Mouse (Mus musculus): ENCODE measurements at regions not wholly inside any gene's neighbourhood (a gene's known extent, or its start where the extent isn't known, plus 50 kb on each side); places are given as distances from the start of the nearest gene placed in this dataset.

DNA sequence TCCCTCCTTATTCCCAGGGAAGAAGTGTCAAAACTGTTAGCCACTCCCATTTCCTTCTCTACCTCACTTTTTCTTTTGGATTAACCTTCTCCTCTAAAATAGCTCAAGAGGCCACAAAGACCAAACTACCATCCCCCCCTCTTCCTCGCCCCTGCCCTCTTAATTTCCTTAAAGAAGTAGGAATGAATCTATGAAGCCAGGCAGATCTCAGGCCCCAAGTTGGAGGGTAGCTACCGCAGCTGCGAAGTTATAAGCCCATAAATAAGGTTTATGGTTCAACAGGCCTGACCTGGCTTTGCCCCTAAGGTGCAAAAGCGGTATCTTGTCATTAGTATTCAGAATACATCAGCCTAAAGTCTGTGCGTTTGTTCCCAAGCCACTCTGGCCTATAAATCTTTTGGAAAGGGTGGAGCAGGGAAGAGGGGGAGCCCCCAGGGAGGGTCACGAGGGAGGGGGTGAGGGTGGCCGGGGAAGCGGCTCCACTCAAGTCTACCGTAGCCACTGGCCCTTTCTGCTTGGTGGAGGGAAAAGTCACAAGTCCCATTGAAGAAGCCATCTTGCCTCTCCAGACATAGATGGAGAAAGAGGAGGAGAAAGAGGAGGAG lies 103.4 kb downstream of the Sox9 start:
- no peak for DNase-seq (ENCODE audit: low spot score in 2 of 2)

DNA sequence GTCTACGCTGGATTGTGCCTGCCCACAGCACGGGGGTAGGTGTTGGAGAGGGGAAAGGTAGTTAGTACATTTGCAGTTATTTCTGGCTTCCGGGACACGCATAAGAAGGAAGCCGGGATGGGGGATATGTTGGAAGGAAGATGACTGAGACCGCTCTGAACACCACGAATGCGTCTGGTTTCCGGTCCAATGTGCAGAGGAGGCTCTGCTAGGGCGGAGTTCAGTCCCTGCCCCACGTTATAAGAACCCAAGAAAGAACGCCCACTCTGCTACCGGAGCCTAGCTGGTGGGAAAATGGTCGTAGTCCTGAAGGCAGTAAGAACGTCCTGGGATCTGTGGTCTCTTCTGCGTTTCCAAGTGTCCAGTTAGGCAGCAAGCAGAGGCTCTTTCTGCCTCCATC lies 104.1 kb downstream of the Sox9 start:
- DNase-seq (ENCODE audit: low spot score in 2 of 2) = no peak

DNA sequence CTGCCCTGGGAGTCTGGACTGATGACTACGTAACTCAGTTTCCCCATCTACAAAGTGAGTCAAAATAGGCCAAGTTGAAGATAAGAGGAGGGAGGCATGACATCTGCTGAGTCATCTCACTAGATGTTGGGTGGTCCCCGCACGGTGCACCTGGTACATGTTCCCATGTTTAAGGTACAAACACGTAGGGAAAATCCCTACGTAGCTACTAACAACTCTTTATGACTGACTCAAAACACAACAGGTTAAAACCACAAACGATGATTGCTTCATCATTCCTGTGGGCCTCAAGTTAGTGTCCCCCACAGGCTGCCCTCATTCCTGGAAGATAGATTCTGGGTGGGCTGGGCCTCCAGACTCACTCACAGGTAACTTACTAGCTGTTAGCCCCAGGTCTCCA lies 107.7 kb downstream of the Sox9 start:
- DNase-seq (ENCODE audit: low spot score in 2 of 2) = no peak

DNA sequence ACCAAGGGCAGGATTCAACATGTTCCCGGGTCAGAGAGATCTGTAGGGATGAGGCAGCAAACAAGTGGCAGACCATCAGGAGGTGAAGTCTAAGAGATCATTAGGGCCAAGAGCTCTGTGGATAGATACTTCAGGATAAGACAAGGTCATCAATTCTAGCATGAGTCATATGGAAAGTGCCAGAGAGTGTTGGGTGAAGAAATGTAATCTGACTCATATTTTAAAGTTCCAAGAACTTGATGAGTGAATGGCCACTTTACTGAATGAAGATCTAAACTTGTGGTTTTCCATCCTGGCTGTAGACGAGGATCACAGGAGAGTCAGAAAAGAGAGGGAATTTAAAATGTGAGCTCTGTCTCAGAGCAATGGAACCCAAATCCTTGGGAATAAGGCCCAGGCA lies 115.6 kb downstream of the Sox9 start:
- DNase-seq (ENCODE audit: low spot score in 2 of 2) = no peak

DNA sequence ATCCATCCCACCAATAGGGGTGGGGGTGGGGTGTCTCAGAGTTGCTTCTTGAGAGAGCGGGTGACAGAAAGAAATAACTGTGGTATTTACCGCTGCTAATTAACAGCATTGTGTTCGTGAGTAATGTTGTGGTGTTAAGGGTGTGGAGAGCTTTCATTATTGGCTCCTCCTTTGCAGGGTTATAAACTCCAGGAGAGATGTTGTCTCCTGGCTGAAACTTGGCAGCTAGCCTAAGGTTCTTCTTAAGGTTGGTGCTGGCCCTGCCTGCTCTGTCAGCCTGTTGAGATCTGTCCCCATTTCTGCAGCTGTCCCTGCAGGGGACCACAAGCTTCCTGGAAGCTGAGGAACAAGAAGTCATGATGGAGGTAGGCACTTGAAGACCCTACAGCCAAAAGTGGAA lies 120.6 kb downstream of the Sox9 start:
- no peak for DNase-seq (ENCODE audit: low spot score in 2 of 2)

DNA sequence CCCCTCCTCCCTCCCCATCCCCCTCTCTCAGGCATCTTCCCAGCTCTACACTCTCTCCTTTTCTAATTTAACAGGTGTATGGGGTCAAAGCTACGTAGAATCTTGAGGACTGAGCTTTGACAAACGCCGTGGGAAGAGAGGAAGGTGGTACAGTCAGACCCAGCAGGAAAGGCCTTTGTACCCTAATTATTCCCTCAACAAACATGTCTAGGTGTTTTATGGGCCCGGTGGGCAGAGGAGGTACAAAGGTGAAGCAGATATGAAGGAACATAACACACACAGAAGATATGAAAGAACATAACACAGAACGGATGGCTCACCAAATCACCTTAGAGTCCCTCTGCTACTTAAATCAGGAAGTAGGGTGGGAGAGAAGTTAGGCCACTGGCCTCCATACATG lies 128.3 kb downstream of the Sox9 start:
- DNase-seq (ENCODE audit: low spot score in 2 of 2) = no peak

DNA sequence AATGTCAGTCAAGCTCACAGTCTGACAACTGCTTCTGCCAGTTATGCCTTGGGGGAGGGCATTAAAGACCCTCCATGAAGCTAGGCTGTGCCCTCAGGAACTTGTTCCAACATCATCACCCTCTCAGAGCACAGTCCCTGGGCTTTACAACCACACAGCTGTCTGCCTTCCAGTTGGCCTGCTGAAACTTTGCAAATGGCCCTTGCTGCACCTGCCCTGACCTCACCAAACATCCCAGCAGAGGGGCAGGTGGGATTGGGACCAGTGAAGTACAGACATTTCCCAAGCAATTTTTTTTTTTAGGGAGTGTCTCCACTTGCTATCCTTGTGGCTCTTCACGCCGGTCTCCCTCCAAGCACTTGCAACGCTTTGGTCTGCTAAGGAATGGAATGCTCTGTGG lies 130.9 kb downstream of the Sox9 start:
- DNase-seq (ENCODE audit: low spot score in 2 of 2) = no peak

DNA sequence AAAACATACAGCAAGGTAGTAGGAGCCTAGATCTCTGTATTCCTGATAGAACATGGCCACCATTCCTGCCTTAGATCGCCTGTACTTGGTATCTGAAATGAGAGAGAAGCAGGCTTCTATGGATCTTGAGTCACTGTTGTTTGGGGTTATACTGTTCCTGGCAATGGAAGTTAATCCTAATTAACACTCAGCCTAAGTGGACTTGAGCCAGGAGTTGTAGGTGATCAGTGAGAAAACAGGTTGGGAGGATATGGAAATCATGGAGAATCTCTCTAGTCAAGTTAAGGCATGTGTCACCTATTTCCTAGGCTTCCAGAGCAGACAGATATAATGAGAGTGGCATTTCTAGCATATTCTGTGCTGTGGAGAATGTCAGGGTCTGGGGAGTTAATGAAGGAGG lies 134.9 kb downstream of the Sox9 start:
- DNase-seq (ENCODE audit: low spot score in 2 of 2) = no peak

DNA sequence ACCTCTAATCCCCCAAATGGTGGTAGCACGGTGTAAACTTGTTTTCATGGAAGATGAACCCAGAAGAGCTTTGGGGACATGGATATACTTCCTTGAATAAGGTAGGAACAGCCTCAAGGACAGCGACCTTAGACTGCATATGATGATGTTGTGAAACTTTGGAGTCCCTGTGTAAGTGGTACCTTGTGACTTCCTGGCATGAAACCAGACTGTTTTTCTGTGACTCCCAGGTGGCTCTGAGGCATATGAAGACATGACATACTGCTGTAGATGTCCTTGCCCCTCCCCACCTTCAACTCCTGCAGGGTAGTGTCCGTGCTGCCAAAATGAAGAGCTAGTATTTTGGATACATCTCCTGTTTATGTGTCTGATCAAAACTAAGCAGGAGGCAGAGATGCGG lies 138.1 kb downstream of the Sox9 start:
- DNase-seq (ENCODE audit: low spot score in 2 of 2) = no peak

DNA sequence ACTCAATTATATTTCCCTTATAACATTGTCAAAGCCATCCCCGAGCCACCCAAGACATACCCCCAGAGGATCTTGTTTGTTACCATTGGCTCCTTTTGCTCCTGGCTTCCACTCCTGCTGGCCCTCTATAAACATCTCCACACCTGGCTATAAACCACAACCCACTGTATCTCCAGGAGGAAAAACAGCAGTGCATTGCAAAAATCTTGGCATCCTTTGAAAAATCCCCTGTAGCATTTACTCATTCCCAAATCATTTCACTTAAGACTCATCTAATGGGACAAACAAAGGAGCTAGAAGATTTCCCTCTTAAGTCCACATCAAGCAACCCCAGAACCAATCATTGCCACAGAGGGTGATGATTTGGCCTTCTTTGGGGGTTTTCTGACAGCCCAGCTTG lies 142.6 kb downstream of the Sox9 start:
- DNase-seq (ENCODE audit: low spot score in 2 of 2) = no peak

DNA sequence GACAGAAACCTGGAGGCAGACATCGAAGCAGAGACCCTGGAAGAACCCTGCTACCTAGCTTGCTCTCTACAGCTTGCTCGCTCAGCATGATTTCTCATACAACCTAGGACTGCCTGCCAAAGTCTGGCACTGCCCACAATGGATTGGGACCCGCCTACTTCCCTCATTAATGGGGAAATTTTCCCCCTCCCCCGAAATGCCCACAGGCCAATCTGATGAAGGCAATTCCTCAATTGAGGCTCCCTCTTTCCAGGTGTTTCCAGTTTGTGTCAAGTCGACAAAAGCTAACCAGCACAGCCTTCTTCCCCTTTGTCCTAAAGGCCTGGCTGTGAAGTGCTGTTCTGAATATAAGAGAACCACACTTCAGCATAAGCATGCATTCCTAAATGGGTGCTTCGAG lies 143.1 kb downstream of the Sox9 start:
- DNase-seq (ENCODE audit: low spot score in 2 of 2) = no peak

DNA sequence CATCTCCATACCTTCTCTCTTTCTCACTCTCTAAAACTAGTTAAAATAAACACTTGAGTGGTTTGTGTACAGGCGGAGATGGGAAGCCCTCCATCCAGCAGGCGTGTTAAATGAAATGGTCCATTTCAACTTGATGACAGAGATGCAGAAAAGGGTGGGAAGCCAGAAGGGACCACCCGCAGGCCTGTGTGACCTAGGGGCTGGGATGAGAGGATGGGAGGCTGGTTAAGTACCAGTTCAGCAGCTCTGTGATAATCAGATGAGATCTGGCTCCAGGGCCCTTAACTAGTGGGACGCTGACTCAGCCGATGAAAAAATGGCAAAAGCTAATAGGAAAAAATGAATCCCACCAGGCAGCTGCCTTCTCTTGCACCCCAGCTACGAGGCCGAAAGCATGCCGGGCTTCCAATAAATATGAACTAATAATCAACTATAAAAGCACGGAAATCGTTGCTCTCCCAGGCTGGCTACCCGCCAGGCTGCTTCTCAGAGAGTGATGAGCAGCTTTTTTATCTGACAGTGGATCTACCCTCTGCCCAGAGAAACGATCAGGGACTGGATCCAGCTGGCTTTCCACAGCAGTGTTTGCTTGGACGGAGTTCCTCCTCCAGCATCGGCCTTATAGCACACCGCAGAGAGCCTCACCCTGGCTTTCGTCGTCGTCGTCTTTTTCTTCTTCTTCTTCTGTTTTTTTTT lies 144.5 kb downstream of the Sox9 start:
- peak; percentile 25 to 46 for DNase-seq (ENCODE audit: low spot score in 2 of 2)

DNA sequence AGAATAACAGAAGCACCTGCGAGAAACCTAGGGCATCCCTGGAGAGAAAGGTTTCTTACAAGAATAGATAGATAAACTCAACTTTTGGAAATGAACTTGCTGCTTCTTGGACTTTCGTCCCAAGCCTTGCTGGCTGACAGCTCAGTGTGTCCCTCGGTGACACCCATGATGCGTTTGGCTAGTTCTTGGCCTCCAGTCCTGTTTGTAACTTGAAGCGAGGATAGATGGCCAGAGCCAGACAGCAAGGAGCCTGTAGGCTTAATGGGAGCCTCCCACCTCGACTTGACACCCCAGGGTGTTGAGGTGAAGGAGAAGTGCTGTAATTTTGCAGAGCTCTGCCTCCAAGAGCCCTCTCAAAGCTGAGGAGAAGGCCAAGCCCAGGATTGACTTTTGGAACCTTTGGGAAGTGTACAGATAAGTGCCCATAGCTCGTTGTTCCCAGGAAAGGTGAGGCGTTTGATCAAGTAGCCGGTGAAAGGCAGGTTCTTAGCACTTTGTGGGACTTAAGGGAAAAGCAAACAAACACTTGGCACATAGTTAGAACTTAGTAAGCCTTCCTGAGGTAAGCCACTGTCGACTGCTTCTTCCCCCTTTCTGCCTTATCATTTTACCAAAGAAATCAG lies 148.3 kb downstream of the Sox9 start:
- DNase-seq (ENCODE audit: low spot score in 2 of 2) = no peak

DNA sequence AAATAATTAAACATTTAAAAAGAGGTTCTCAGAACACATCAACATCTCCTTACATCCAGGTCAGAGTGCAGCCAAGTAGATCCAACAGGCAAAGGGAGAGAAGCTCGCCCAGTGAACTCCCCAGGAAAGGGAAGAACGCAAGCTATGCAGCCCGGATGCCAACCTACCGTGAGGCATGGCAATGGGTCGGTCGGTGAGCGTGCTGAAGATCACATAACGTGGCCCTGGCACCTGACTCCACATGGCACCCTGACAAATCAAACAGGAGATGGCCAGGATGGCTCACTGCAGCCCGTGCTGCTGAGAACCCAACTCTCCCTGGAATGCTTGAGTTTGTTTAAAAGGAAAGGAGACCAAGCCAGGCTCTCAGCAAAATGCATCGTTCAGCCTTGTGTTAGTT lies 156.0 kb downstream of the Sox9 start:
- DNase-seq (ENCODE audit: low spot score in 2 of 2) = no peak

DNA sequence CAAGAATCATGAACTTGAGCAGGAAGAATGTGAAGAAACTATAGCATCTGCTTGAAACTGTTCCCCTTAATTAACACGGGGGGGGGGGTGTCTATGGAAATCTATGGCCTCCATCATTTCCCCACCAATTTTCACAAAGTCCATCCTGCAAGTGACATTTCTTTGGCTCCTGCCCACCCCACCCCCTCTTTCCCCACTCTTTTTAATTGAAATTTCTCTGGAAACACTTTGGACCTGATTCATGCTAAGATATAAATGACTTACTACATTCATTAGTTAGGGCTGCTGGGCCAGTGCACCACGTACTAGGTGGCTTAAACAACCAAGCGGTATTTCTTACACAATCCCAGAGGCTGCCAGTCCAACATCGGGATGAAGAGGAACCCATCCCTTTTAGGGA lies 169.4 kb downstream of the Sox9 start:
- no peak for DNase-seq (ENCODE audit: low spot score in 2 of 2)

DNA sequence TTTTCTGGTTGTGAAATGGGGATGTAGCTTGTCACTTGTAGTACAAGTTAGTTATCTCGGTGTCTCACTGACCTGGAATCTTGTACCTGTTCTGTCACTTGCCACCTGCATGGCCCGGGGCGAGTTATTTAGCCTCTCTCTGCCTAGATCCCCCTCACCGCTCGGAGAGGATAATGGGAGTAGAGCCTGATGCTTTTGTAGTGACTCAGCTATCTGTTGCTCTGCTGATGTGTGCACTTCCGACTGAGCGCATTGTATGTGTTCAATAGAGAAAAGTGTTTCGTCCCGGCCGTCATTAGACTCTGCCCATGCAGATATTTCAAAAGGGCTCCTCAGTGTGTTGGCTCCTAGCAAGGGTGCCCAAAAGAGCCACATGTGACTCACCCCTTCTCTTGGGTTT lies 170.3 kb downstream of the Sox9 start:
- no peak for DNase-seq (ENCODE audit: low spot score in 2 of 2)

DNA sequence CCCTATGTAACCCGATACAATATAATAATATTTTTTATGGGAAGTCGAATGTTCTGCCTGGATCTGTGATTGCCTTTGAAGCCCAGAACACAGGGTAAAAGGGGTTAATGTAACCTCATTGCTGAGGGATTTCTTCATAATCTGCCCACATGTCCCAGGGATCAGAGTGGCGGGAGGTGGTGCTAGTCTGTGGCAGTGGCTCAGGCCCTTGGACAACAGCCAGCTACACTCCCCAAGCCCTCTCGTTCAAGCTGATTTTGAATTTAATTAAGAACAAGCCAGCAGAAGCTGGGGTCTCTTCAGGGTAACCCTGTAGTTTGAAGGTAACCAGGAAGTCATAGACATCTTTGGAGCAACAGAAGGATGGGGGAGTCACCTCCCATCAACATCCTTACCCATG lies 171.5 kb downstream of the Sox9 start:
- no peak for DNase-seq (ENCODE audit: low spot score in 2 of 2)

DNA sequence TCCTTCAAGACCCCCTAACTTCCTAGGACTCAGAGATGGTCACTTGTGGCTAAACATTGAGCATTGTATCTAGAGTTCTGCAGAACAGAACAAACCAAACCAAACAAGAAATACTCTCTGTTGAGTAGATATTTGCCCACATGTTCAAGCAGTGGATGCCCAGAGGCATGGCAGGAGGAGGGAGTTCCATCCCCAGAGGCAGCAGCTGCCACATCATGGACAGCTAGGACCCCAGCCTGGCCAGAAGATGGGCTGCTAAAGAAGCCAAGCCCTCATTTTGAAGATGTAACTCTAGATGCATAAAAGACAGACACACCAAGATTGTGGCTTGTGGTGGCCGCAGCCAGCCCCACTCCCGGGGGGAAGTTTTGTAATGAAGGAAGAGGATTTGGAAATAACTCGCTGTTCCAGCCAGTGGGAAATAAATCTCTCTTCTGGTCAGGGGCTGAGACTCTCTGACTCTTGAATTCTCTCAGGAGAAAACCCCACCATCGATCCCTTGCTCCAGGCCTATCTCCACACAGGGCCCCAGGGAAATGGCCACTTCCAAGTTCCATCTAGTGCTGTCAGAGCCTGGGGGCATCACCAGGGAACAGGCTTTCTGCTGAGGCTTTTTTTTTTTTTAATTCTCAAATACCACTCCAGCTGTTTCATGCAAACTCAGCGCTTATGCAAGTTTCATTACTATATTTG lies 174.9 kb downstream of the Sox9 start:
- DNase-seq (ENCODE audit: low spot score in 2 of 2) = no peak

DNA sequence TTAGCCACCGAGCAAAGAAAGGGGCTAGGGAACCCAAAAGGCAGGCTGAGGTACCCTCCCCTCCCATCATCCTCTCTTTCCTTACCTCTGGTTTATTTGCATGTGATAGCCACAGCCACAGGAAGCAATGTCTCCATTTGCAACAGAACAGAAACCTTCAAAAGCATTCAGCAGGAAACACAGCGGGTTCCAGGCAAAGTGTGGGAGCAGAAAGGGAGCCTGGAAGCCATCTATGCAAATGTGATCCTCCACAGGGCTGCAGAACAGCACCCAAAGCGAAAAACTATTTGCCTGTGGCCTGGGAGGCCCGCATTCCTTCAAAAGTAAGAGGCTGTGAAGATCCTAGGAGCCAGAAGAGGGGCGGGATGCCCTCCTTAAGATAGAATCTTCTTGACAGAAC lies 177.6 kb downstream of the Sox9 start:
- DNase-seq (ENCODE audit: low spot score in 2 of 2) = no peak

DNA sequence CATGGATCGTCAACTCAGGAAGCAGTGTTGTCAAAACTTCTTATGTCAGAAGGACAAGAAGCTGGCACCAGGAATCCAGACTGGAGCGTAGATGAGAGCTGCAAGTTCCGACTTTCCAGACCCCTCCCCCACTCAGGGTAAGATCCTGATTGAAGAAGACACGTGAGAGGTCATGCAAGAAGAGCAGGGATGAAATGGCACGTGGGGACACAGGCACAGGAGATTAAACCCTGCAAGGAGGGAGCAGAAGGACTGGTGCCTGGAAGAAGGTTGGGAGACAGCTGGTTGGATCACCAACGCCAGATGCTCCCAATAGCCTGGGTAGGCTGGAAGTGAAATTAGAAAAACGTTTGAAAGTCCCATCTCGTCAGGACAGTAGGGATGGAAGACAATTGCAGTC lies 191.3 kb downstream of the Sox9 start:
- peak in 1 of 2 experiments; percentile 20 for DNase-seq (ENCODE audit: low spot score in 2 of 2)

DNA sequence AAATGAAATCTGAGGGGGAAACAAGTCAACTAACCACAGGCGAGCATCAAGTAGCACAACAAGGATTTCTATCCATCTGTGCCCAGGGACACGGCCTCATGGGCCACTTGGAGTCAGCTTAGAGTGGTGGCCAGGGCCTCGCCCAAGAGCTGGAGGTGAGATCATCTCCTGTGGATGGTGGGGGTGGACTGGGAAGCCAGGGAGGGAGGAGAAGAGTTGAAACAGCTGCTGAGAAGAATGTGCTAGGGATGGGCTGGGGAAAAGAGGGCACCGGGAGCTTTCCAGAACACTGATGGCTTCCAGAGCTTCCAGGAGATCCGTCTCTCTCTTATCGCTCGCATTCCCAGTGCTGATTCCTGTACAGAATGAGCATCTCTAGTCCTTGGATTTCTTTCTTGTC lies 192.9 kb downstream of the Sox9 start:
- DNase-seq (ENCODE audit: low spot score in 2 of 2) = no peak

DNA sequence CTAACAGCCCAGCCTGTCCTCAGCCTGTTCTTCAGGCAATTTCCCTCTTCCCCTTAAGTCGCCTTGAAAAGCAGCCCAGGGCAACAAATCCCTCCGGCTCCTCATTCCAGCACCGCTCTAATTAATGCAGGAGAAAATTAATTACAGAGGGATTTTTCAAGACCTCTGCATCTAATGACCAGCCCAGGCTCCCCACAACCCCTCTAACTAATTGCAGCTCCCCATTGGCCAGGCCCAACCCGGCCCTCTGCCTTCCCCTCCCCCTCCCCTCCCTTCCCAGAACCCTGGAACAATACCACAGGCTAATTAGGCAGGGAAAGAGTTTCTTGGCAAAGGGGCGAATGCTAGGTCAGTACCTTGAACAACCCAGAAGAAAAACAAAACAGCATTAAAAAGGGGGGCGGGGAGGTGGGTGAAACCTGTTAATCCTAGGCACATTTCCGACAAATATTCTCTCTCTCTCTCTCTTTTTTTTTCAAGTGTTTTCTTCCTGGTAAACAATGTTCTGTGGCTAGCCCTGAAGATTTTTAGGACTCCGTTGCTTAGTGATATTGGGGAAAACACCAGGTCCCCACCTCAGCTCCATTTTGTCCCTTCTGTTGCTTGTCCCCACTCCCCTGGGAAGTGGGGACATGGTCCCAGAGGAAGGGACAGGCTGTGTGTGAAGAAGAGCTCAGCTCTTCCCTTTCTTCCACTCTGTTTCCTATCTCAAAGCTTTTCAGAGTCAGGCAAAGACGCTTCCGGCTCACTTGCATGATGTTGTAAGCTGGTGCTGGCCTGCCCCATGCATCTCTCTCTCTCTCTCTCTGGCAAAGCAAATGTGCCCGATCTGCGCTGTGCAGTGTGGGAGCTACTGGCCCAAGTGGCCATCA lies 195.1 kb downstream of the Sox9 start:
- peak in 1 of 2 experiments; percentile 50 for DNase-seq (ENCODE audit: low spot score in 2 of 2)
